Mouse (Mus musculus) forebrain, embryonic 10.5 days (tissue): ENCODE results near the gene Myom3. TPM values are rescaled to one million over a fixed set of nuclear protein-coding genes. Genes with fewer than 3 reads are reported as not detected.

Source experiments
- DNase-seq: peaks from one replicate; pipeline ENCODE4 v3.0.0-alpha.2; 2017; ENCODE audit warnings: low spot score; ENCODE audit errors: extremely low spot score
- H3K27ac ChIP-seq: fragments of 300-500 bp; sonication (generic); 2 replicates; pipeline ENCODE4 v1.5.1; 2016; ENCODE audit warnings: mild to moderate bottlenecking
- H3K27me3 ChIP-seq: fragments of 300-500 bp; sonication (generic); 2 replicates; pipeline ENCODE4 v1.6.1; 2016; ENCODE audit warnings: mild to moderate bottlenecking; ENCODE audit not compliant: poor library complexity, severe bottlenecking
- H3K36me3 ChIP-seq: fragments of 300-500 bp; sonication (generic); replicated peaks from 2 replicates; pipeline ENCODE4 v1.6.1; 2016; ENCODE audit warnings: mild to moderate bottlenecking, moderate library complexity
- H3K4me1 ChIP-seq: fragments of 300-500 bp; sonication (generic); 2 replicates; pipeline ENCODE4 v1.6.1; 2016
- H3K4me3 ChIP-seq: fragments of 300-500 bp; sonication (generic); 2 replicates; pipeline ENCODE4 v1.5.1; 2016; ENCODE audit warnings: mild to moderate bottlenecking, moderate library complexity
- H3K9me3 ChIP-seq: fragments of 300-500 bp; sonication (generic); 2 replicates; pipeline ENCODE4 v1.6.1; 2016; ENCODE audit warnings: mild to moderate bottlenecking, moderate library complexity
- WGBS: fragments of 180-500 bp; shearing (Covaris S2); methylation state at CpG from one replicate; pipeline ENCODE4 v1.1.7; 2016; 5-methylcytosine and 5-hydroxymethylcytosine counted together
- polyA plus RNA-seq: library from polyadenylated mRNA; unstranded; fragments of >200 nt; fragmentation: Nextera tagmentation; extraction: Ambion mirVana; gene quantifications from 2 replicates; pipeline ENCODE4 v1.2.1, GENCODE M21; 2016

Gene Myom3
- polyA plus RNA-seq, 1 experiment from 2014 or later: 0.09 TPM

DNA sequence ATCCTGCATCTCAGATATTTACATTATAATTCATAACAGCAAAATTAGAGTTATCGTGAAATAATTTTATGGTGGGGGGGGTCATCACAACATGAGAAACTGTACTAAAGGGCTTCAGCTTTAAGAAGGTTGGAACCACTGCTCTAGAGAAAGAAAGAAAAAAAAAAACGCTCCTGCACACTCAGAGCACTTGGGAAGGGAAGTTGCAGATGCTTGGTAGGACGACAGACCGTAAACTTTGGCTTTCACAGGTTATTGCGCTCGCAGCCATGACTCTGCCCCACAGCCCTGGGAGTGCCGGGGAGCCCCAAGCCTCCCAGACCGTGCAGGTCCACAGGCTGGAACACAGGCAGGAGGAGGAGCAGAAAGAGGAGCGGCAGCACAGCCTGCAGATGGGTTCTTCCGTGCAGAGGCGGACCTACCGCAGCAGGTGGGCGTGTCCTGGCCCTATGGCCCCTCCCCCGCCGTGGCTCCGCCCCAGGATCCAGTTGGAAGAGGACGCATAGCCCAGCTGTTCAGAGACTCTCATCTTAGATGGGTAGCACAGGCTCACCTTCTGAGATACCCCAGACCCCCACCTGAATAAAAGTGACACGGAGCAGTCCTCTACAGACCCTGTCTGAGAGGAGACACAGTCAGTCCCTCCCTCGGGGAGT lies 2.9 kb downstream of the Myom3 start:
- Histone ChIP-seq H3K4me3 (peak overlapping the region; percentile 48), H3K27me3 (peaks cover 13% of the 10 kb centered on the region; the same call in 1 of the 2 replicates), H3K27ac (peak overlapping the region; percentile 56; the same call in 1 of the 2 replicates), H3K4me1 (peaks cover 29% of the 10 kb centered on the region), H3K9me3 (no peaks in the 10 kb centered on the region), H3K36me3 (no peaks in the 10 kb centered on the region)
- 11% methylated on average over 18 of the region's 19 CpGs for WGBS
- peak; percentile 65 for DNase-seq

DNA sequence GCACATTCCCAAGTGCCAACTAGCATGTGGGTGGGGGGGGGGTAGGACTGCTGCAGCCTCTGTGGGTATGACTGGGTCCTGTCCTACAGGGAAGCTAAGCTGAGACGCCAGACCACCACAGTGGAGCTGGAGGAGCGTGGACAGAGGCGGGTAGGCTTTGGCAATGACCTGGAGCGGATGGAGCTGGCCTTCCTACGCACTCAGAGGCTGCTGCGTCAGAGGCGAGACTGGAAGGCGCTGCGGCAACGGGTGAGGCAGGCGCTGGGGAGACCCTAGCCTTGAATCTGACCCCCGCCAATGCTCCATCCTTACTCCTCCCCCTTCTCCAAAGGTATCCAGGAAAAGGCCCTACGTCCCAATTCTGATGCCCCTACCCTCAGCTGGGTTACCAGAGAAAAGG lies 5.2 kb downstream of the Myom3 start:
- H3K9me3 ChIP-seq: no peaks in the 10 kb centered on the region
- 0 out of 2 replicates have a peak, but pooled peaks cover 5% of the 10 kb centered on the region for H3K27me3 ChIP-seq
- H3K4me3 ChIP-seq: no peak overlapping the region
- no peaks in the 10 kb centered on the region for H3K36me3 ChIP-seq
- DNase-seq: no peak
- WGBS: 88% methylated on average over 13 of the region's 13 CpGs
- H3K4me1 ChIP-seq: peaks cover 20% of the 10 kb centered on the region
- no peak overlapping the region for H3K27ac ChIP-seq

DNA sequence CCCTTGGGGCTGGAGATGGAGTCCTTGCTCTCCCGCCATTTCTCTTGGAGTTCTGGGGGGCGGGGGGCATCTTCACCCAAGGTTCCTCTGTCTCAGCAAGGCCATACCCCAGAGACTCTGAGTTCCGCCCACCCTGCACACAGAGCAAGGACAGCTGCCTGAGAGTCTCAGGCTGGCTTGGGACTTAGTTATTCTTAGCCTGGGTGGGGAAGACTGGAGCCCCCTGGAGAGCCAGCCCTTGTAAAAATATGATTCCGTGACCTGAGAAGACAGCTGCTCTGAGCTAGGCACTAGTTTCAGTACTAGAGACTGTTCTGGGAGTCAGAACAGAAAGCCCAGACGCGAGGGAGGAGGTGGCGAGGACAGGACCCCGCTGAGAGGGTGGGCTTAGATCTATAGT lies 6.2 kb downstream of the Myom3 start:
- Histone ChIP-seq H3K27ac (no peak overlapping the region), H3K4me1 (peaks cover 19% of the 10 kb centered on the region), H3K27me3 (0 out of 2 replicates have a peak, but pooled peaks cover 3% of the 10 kb centered on the region), H3K4me3 (no peak overlapping the region), H3K36me3 (no peaks in the 10 kb centered on the region), H3K9me3 (no peaks in the 10 kb centered on the region)
- WGBS: 80% methylated on average over 8 of the region's 8 CpGs
- DNase-seq: no peak

DNA sequence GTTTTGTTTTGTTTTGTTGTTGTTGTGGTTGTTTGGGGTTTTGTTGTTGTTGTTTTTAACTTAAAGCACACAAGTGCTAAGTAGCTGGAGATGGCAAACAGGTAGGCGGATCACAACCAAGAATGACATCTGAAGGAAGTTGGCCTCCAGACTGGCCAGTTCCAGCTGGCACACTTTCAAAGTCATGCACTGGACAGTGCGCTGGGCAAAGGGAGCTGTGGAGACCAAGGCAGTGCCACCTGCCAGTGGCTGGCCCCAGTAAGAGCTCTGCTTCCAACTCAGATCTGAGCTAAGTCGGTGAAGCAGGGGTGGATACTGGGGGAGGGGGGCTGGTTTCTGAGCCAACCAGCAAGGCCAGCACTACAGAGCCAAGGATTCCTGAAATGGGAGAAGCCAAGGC lies 7.5 kb downstream of the Myom3 start:
- no peak for DNase-seq
- Histone ChIP-seq H3K27ac (no peak overlapping the region), H3K36me3 (no peaks in the 10 kb centered on the region), H3K27me3 (no peaks in the 10 kb centered on the region), H3K9me3 (no peaks in the 10 kb centered on the region), H3K4me1 (peaks cover 8% of the 10 kb centered on the region), H3K4me3 (no peak overlapping the region)
- WGBS: 78% methylated on average over 3 of the region's 3 CpGs

DNA sequence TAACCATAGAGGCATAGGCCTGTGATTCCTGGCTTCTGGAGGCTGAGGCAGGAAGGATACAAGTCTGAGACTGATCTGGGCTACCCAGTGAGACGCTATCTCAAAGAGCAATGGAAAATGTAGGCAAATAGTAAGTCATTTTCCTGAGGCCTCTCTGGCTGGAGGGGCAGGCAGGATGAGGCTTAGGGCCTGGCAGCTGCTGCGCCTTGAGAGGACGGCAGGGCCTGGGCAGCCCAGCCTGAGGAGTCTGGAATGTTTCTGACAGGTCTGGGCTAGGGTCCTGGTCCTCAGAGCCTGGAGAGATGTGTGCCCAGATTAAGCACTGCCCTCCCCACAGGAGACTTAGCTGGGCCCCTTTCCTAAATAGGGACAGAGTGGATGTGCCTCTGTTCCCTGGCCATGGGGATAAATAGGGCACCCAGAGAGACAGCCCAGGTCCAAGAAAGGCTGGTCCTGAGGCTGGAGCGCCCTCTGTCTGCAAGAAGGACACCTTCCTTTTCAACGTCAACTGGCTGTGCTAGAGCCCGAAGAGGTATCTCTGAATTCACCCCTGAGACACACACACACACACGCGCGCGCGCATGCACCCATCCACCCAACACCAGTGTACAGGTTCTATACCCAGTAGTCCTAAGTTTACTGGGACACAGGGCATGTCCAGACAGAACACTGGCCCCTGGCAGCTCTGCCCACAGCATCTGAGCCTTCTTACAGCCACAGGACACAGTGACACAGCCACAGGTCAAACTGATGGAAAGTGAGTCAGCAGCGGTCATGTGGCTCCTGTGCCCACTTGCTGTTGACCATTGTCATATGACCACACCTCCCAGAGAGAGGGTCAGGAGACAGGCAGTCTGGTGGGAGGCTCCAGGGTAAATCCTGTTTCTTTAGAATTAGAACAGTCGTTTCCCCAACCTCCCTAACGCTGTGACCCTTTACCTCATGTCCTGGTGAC lies 9.3 kb downstream of the Myom3 start:
- no peaks in the 10 kb centered on the region for H3K27me3 ChIP-seq
- H3K27ac ChIP-seq: no peak overlapping the region
- H3K4me1 ChIP-seq: 0 out of 2 replicates have a peak, but pooled peaks cover 5% of the 10 kb centered on the region
- H3K9me3 ChIP-seq: no peaks in the 10 kb centered on the region
- WGBS: 64% methylated on average over 14 of the region's 14 CpGs
- peak; percentile 30 for DNase-seq
- no peaks in the 10 kb centered on the region for H3K36me3 ChIP-seq
- no peak overlapping the region for H3K4me3 ChIP-seq

DNA sequence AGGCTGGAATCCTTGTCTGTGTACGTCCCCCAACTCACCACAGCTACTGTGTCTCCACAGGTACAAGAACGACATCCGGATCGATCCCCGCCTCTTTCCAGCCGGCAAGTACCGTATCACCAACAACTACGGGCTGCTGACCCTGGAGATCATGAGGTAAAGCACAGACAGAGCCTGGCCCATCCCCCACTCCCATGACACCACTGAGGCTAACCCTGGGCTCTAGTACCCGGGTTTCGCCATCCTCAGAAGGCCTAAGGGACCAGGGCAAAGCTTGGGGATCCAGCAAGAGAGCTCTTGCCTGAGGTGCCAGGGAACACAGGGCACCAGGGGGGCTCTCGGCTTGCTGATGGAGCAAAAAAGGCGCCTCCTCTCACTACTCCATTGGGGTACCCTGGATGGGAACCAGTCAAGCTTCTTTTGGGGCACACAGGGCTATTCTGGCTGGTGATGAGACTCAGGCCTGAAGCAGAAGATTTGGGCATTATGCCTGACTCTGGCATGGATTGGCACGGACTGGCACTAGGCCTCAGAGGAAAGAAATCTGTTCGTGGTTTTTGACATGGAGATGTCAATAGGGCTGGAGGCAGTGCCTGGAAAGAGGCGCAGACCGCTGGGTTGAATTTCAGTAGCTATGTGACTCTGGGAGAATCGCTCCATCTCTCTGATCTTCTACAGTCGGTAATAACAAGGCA lies 11.2 kb downstream of the Myom3 start:
- Histone ChIP-seq H3K4me1 (peaks cover 12% of the 10 kb centered on the region; the same call in 1 of the 2 replicates), H3K36me3 (no peaks in the 10 kb centered on the region), H3K4me3 (no peak overlapping the region), H3K27ac (no peak overlapping the region), H3K9me3 (no peaks in the 10 kb centered on the region), H3K27me3 (no peaks in the 10 kb centered on the region; the same call in 1 of the 2 replicates)
- WGBS: 88% methylated on average over 18 of the region's 18 CpGs
- DNase-seq: no peak

DNA sequence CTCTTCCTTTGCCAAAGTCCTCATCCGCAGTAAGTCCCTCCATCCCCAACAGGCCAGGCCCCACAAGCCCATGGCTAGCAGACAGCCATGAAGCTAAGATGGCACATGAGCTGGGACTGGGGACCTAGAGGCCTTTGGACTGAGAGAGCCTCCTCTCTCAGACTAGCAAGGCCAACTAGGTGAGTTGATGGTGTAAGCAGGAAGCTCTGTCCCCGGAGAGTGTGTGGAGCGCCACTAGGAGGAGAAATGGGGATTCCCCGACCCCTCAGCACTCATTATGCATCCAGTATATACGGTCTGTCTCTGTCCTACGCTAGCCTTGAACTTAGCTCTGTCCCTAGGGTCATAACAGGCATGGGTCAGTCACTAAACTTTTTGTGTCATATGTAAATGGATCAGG lies 12.1 kb downstream of the Myom3 start:
- Histone ChIP-seq H3K9me3 (no peaks in the 10 kb centered on the region), H3K27me3 (no peaks in the 10 kb centered on the region; the same call in 1 of the 2 replicates), H3K27ac (no peak overlapping the region), H3K4me3 (no peak overlapping the region), H3K36me3 (no peaks in the 10 kb centered on the region), H3K4me1 (peaks cover 12% of the 10 kb centered on the region; the same call in 1 of the 2 replicates)
- 86% methylated on average over 6 of the region's 6 CpGs for WGBS
- no peak for DNase-seq

DNA sequence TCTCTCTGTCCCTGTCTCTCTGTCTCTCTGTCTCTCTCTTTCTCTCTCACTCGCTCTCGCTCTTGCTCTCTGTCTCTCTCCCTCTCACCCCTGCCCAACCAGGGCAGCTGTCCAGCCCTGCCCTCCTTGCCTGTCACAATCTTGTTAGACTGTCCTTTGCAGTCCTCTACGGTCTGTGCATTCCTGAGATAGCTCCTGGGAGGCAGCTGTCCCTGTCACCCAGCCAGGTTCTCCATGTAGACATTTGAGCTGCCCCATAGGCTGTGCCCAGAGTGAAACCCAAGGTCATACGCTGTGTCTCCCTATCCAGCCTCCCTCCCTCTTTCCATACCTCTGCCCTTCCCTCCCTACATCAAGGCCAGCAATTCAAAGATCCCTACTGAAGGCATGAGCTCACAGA lies 13.2 kb downstream of the Myom3 start:
- Histone ChIP-seq H3K36me3 (no peaks in the 10 kb centered on the region), H3K9me3 (no peaks in the 10 kb centered on the region), H3K27ac (no peak overlapping the region), H3K4me3 (no peak overlapping the region), H3K27me3 (no peaks in the 10 kb centered on the region; the same call in 1 of the 2 replicates), H3K4me1 (peaks cover 12% of the 10 kb centered on the region; the same call in 1 of the 2 replicates)
- WGBS: 81% methylated on average over 4 of the region's 4 CpGs
- no peak for DNase-seq

- WGBS: 74% methylated on average over 8 of the region's 8 CpGs
- Histone ChIP-seq H3K36me3 (no peaks in the 10 kb centered on the region), H3K4me3 (no peak overlapping the region), H3K27ac (no peak overlapping the region), H3K4me1 (peaks cover 12% of the 10 kb centered on the region; the same call in 1 of the 2 replicates), H3K9me3 (no peaks in the 10 kb centered on the region), H3K27me3 (no peaks in the 10 kb centered on the region; the same call in 1 of the 2 replicates)
- no peak for DNase-seq
Observed at GRCm38 (mm10) chr4:135774496-135774895, 15.0 kb downstream of the Myom3 start.

- H3K4me1 ChIP-seq: peaks cover 12% of the 10 kb centered on the region; the same call in 1 of the 2 replicates
- WGBS: 86% methylated on average over 4 of the region's 4 CpGs
Observed at GRCm38 (mm10) chr4:135776850-135777249, 17.3 kb downstream of the Myom3 start.

DNA sequence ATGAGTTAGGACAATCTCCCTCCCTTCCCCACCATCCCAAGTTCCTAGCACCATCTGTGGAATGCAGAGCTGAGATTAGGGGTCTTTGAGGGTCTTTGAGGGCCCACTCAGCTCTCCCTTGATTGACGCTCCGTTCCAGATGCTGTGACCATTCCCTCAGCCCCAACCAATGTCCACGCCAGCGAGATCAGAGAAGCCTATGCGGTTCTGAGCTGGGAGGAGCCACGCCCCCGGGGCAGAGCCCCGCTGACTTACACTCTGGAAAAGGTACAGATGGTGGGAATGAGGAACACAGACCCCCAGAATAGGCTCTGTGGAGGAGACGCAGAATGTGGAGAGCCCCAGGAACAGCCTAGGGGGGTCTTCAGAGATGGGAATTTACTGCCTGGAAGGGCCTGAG lies 20.1 kb downstream of the Myom3 start:
- Histone ChIP-seq H3K9me3 (no peaks in the 10 kb centered on the region), H3K36me3 (no peaks in the 10 kb centered on the region), H3K27ac (no peak overlapping the region), H3K27me3 (no peaks in the 10 kb centered on the region), H3K4me3 (no peak overlapping the region), H3K4me1 (peaks cover 1% of the 10 kb centered on the region; the same call in 1 of the 2 replicates)
- no peak for DNase-seq
- WGBS: 72% methylated on average over 9 of the region's 9 CpGs

More at GRCm38 (mm10) chr4:135776850-135777249, 17.3 kb downstream of the Myom3 start:
- no peak for DNase-seq
- Histone ChIP-seq H3K36me3 (no peaks in the 10 kb centered on the region), H3K4me3 (no peak overlapping the region), H3K9me3 (no peaks in the 10 kb centered on the region), H3K27ac (no peak overlapping the region), H3K27me3 (no peaks in the 10 kb centered on the region; the same call in 1 of the 2 replicates)

DNA sequence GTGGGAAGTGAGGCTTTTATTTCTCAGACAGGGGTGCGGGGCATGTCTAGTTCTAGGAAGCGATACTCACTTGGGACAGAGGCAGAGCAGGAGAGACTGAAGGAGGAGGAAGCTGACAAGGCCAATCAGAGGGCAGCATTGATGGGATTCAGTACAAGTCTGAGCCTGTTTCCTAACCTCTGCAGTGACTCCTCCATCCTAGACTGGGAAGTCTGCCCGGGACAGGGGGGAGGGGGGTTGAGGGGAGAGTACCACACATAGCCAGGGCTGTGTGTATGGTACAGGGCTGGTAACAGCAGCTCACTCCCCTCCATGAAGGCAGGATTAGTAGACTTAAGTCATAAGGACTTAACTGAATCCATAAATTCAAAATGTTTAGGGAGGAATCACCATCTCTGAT lies 20.7 kb downstream of the Myom3 start:
- Histone ChIP-seq H3K4me3 (no peak overlapping the region), H3K27ac (no peak overlapping the region), H3K36me3 (no peaks in the 10 kb centered on the region), H3K9me3 (no peaks in the 10 kb centered on the region), H3K4me1 (no peaks in the 10 kb centered on the region), H3K27me3 (no peaks in the 10 kb centered on the region)
- WGBS: 77% methylated on average over 3 of the region's 3 CpGs
- DNase-seq: no peak
